Mouse (Mus musculus): ENCODE data around the gene Sh2b2.

The Sh2b2 gene

GRCm38 (mm10) chr5:136182049-136182448 lies 64.3 kb downstream of the Sh2b2 start:
- peak; percentile 45 to 67 for DNase-seq (ENCODE audit: low spot score in 2 of 2)

GRCm38 (mm10) chr5:136181197-136181596 lies 65.2 kb downstream of the Sh2b2 start:
- DNase-seq (ENCODE audit: low spot score in 2 of 2) = no peak

GRCm38 (mm10) chr5:136179594-136179993 lies 66.8 kb downstream of the Sh2b2 start:
- no peak for DNase-seq (ENCODE audit: low spot score in 2 of 2)

- DNase-seq (ENCODE audit: low spot score in 2 of 2) = peak in 1 of 2 experiments; percentile 49
Measured at GRCm38 (mm10) chr5:136173606-136174463, 72.5 kb downstream of the Sh2b2 start.

GRCm38 (mm10) chr5:136172939-136173338 lies 73.4 kb downstream of the Sh2b2 start:
- no peak for DNase-seq (ENCODE audit: low spot score in 2 of 2)

- no peak for DNase-seq (ENCODE audit: low spot score in 2 of 2)
Measured at GRCm38 (mm10) chr5:136171363-136172341, 74.7 kb downstream of the Sh2b2 start.

- peak; percentile 79 to 82 for DNase-seq (ENCODE audit: low spot score in 2 of 2)
Measured at GRCm38 (mm10) chr5:136170512-136171362, 75.6 kb downstream of the Sh2b2 start, which contains the start of gene Orai2. Gene Orai2, minus strand, starts transcription at chr5:136170713.

- DNase-seq (ENCODE audit: low spot score in 2 of 2) = peak; percentile 49 to 57
Measured at GRCm38 (mm10) chr5:136169626-136170511, 76.5 kb downstream of the Sh2b2 start.

Data from right cerebral cortex, postnatal 36 days (tissue).